Mouse (Mus musculus) testis, adult 2 months (tissue): Measurements from ENCODE around the gene Snrpa1.

Experiments used
- CTCF ChIP-seq: fragments of 200-500 bp; IDR thresholded peaks from 2 replicates; pipeline ENCODE4 v1.5.1; 2012; ENCODE audit warnings: low read depth, mild to moderate bottlenecking, inconsistent platforms, low read length, moderate library complexity; ENCODE audit not compliant: control insufficient read depth, insufficient read depth, insufficient replicate concordance
- POLR2A ChIP-seq: fragments of 200-500 bp; IDR thresholded peaks from 2 replicates; pipeline ENCODE4 v1.6.1; 2012; ENCODE audit warnings: low read depth, mild to moderate bottlenecking, inconsistent platforms, low read length, moderate library complexity; ENCODE audit not compliant: control insufficient read depth

DNA sequence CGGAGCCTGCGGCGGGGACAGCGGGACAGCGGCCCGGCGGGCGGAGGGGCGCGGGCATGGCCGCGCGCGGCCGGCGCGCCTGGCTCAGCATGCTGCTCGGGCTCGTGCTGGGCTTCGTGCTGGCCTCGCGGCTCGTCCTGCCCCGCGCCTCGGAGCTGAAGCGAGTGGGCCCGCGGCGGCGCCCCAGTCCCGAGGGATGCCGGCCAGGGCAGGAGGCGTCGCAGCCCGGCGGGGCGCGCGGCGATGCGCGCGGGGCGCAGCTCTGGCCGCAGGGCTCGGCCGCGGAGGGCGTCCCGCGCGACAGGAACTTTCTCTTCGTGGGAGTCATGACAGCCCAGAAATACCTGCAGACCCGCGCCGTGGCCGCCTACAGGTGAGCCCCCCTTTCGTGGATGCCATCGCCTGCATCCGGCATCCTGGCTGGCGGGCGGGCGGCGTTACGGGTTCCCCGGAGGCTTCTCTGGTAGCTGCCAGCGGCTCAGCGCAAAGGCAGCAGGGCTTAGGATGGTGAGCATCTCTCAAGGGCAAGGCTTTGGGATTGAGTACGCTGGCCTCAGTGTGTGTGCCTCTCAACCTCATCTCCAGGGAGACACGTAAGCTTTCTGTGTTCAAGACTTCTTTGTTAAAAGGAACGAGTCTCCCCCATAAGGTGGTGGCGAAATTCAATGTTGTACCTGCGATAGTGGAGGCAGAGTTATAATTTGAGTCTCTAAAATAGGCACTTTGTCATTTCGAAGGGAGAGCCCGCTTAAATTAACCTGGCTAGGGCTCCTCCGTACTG, 51.2 kb downstream of the Snrpa1 start:
- TF ChIP-seq POLR2A (no peak), CTCF (no peak)
